Mouse (Mus musculus): ENCODE measurements around the gene Tbc1d30. TPM values are rescaled to one million over a fixed set of nuclear protein-coding genes. Genes with fewer than 3 reads are reported as not detected.

Gene Tbc1d30
- polyA plus RNA-seq, 1 experiment from 2014 or later: 12.5 TPM

DNA sequence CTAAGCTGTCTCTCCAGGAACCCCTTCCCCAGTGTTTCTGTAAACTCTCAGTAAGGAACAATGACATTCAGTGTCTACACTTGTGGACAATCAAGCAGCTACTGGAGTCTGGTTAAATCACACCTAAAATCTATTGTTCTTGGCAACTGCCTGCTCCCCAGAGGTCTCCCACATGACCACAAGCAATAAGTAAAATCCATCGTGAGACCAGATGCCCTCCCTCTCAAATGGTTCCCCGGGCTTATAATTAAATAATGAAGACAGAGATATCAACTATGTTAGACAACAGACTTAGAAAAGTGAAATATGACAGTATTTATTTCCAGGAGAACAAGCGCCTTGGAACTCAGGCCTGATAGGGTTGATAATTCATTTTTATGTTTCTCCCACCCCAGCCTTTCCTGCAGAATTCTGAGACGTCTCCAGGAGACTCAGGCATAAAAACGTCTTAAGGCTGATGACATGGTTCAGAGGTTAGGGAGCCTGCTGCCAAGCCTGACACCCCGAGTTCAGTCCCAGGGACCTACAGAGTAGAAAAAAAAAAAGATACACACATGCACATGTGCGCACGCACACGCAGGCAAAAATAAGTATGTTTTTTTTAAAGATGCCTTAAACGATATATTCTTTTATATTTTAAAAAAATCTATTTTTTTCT, 115.8 kb downstream of the Tbc1d30 start:
- Histone ChIP-seq H3K9ac (replicated peaks; ENCODE audit: low read depth, low read length) (no peak overlapping the region), H3K36me3 (ENCODE audit: control insufficient read depth, insufficient read depth) (no peaks in the 10 kb centered on the region), H3K4me3 (replicated peaks; ENCODE audit: low read length) (no peak overlapping the region), H3K4me2 (ENCODE audit: low read length) (no peak overlapping the region), H3K9me3 (ENCODE audit: control insufficient read depth, low read length) (no peaks in the 10 kb centered on the region), H3K27me3 (replicated peaks; ENCODE audit: control insufficient read depth, insufficient read depth, low read length) (no peaks in the 10 kb centered on the region), H3K4me1 (replicated peaks; ENCODE audit: control insufficient read depth, insufficient read depth, low read length) (no peaks in the 10 kb centered on the region), H3K27ac (ENCODE audit: low read length) (no peak overlapping the region)
- 87% methylated on average over 10 of the region's 10 CpGs for WGBS
- ATAC-seq: no peak

DNA sequence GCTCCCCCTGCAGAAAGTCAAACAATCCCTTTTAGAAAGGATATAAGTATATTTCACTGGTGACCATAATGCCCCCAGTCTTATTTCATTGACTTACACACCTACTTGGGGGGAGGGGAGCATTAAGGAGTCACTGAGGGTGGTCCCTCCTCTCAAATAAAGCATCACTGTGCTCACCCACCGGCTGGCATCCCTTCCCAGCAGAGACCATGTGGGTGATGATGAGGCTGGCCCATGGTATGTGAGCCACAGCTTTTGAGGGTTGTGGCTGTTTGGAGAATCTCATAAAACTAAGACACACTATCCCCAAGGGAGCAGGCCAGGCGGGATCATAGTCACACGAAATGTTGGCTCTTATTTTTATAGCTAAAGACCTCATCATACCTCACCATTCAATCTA, 116.6 kb downstream of the Tbc1d30 start:
- WGBS: 82% methylated on average over 3 of the region's 3 CpGs
- no peak overlapping the region for H3K4me2 ChIP-seq (ENCODE audit: low read length)
- H3K4me1 ChIP-seq (replicated peaks; ENCODE audit: control insufficient read depth, insufficient read depth, low read length): no peaks in the 10 kb centered on the region
- no peak overlapping the region for H3K27ac ChIP-seq (ENCODE audit: low read length)
- no peaks in the 10 kb centered on the region for H3K36me3 ChIP-seq (ENCODE audit: control insufficient read depth, insufficient read depth)
- no peak for ATAC-seq
- no peaks in the 10 kb centered on the region for H3K27me3 ChIP-seq (replicated peaks; ENCODE audit: control insufficient read depth, insufficient read depth, low read length)
- H3K9me3 ChIP-seq (ENCODE audit: control insufficient read depth, low read length): no peaks in the 10 kb centered on the region
- H3K9ac ChIP-seq (replicated peaks; ENCODE audit: low read depth, low read length): no peak overlapping the region
- no peak overlapping the region for H3K4me3 ChIP-seq (replicated peaks; ENCODE audit: low read length)

DNA sequence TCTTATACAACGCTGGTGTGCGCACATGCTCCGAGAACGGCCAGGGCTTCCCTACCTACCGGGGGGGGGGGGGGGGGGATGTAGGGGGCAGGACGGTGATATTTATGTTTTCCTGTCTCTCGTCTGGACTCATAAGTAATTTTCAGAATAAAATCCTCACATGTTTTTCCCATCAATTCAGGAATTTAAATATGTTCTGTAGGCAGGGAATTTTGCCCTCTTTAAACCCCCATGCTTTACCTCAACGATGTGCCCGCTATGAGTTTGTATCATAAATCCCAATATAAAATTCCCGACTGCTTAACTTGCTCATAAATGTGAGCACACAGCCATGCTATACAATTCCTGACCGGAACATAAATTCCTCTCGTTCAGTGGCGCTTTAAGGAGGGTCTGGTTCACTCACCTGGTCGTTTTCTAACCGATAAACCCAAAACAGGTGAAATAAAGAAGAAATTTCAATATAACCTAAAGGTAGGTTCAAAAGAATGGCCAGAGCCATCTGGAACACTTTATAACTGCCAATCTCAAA, 122.6 kb downstream of the Tbc1d30 start:
- Histone ChIP-seq H3K27me3 (replicated peaks; ENCODE audit: control insufficient read depth, insufficient read depth, low read length) (no peaks in the 10 kb centered on the region), H3K9ac (replicated peaks; ENCODE audit: low read depth, low read length) (no peak overlapping the region), H3K27ac (ENCODE audit: low read length) (no peak overlapping the region), H3K36me3 (ENCODE audit: control insufficient read depth, insufficient read depth) (no peaks in the 10 kb centered on the region), H3K4me1 (replicated peaks; ENCODE audit: control insufficient read depth, insufficient read depth, low read length) (no peaks in the 10 kb centered on the region), H3K9me3 (ENCODE audit: control insufficient read depth, low read length) (no peaks in the 10 kb centered on the region), H3K4me2 (ENCODE audit: low read length) (no peak overlapping the region), H3K4me3 (replicated peaks; ENCODE audit: low read length) (no peak overlapping the region)
- no peak for ATAC-seq
- whole genome bisulfite sequencing: 91% methylated on average over 15 of the region's 15 CpGs

DNA sequence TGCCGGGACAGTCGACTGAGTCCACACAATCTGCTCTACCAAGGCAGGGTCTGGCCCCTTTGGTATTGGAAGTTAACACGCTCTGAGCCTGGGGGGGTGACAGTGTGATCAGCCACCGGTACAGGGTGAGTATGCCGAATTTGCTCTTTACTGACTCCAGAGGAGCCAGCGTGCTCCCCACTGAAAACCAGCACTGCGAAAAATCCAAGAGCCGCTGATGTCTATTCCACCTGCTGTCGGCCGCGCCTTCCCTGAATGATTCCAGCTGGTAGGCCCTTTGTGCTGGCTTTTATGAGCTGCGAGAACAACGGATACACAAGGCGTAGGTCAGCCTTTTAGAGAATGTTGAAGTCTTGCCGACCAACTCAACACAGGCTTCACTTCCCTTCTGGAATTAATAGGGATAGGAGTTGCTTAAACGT, 123.1 kb downstream of the Tbc1d30 start:
- Histone ChIP-seq H3K4me1 (replicated peaks; ENCODE audit: control insufficient read depth, insufficient read depth, low read length) (no peaks in the 10 kb centered on the region), H3K9ac (replicated peaks; ENCODE audit: low read depth, low read length) (no peak overlapping the region), H3K27ac (ENCODE audit: low read length) (no peak overlapping the region), H3K4me2 (ENCODE audit: low read length) (no peak overlapping the region), H3K27me3 (replicated peaks; ENCODE audit: control insufficient read depth, insufficient read depth, low read length) (no peaks in the 10 kb centered on the region), H3K9me3 (ENCODE audit: control insufficient read depth, low read length) (no peaks in the 10 kb centered on the region), H3K36me3 (ENCODE audit: control insufficient read depth, insufficient read depth) (no peaks in the 10 kb centered on the region), H3K4me3 (replicated peaks; ENCODE audit: low read length) (no peak overlapping the region)
- ATAC-seq: no peak
- 62% methylated on average over 16 of the region's 16 CpGs for WGBS

DNA sequence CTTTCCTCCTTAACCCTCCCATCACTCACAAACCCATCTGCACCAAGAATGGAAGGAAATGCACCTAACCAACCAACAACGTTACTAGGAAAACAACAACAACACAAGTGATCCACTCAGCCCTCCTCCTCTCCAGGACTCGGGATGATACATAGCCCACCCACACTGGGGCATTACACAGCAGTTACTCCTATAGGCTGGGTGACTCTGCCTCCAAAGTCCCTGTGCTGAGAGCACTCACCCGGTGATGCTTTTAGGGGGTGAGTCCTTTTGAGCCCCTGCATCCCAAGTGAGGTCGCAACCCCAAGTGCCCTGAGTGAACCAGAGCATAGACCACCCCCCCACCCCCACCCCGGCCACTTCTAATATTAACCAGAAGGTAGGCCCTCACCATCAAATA, 123.7 kb downstream of the Tbc1d30 start:
- no peak for ATAC-seq
- no peaks in the 10 kb centered on the region for H3K27me3 ChIP-seq (replicated peaks; ENCODE audit: control insufficient read depth, insufficient read depth, low read length)
- 90% methylated on average over 5 of the region's 5 CpGs for WGBS

DNA sequence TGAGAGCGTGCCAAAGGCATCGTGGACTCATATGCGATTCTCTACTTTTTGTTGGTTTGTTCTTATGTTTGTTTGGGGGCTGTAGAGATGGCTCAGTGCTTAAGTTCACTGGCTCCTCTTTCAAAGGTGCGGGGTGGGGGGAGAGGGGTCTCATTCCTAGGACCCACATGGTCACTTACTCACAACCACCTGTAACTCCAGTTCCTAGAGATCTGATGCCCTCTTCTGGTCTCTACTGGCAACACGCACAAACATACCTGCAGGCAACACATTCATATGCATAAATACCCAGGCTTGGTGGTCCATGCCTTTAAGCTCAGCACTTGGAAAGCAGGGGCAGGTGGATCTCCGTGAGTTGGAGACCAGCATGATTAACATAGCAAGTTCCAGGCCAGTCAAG, 125.4 kb downstream of the Tbc1d30 start:
- ATAC-seq: no peak
- Histone ChIP-seq H3K9ac (replicated peaks; ENCODE audit: low read depth, low read length) (no peak overlapping the region), H3K4me1 (replicated peaks; ENCODE audit: control insufficient read depth, insufficient read depth, low read length) (no peaks in the 10 kb centered on the region), H3K27me3 (replicated peaks; ENCODE audit: control insufficient read depth, insufficient read depth, low read length) (no peaks in the 10 kb centered on the region), H3K9me3 (ENCODE audit: control insufficient read depth, low read length) (peaks cover 1% of the 10 kb centered on the region), H3K36me3 (ENCODE audit: control insufficient read depth, insufficient read depth) (no peaks in the 10 kb centered on the region), H3K4me3 (replicated peaks; ENCODE audit: low read length) (no peak overlapping the region), H3K27ac (ENCODE audit: low read length) (no peak overlapping the region), H3K4me2 (ENCODE audit: low read length) (no peak overlapping the region)
- WGBS: 79% methylated on average over 6 of the region's 6 CpGs

More for the DNA sequence above, 123.7 kb downstream of the Tbc1d30 start:
- Histone ChIP-seq H3K9me3 (ENCODE audit: control insufficient read depth, low read length) (no peaks in the 10 kb centered on the region), H3K4me2 (ENCODE audit: low read length) (no peak overlapping the region), H3K4me1 (replicated peaks; ENCODE audit: control insufficient read depth, insufficient read depth, low read length) (no peaks in the 10 kb centered on the region), H3K4me3 (replicated peaks; ENCODE audit: low read length) (no peak overlapping the region), H3K27ac (ENCODE audit: low read length) (no peak overlapping the region), H3K36me3 (ENCODE audit: control insufficient read depth, insufficient read depth) (no peaks in the 10 kb centered on the region), H3K9ac (replicated peaks; ENCODE audit: low read depth, low read length) (no peak overlapping the region)

DNA sequence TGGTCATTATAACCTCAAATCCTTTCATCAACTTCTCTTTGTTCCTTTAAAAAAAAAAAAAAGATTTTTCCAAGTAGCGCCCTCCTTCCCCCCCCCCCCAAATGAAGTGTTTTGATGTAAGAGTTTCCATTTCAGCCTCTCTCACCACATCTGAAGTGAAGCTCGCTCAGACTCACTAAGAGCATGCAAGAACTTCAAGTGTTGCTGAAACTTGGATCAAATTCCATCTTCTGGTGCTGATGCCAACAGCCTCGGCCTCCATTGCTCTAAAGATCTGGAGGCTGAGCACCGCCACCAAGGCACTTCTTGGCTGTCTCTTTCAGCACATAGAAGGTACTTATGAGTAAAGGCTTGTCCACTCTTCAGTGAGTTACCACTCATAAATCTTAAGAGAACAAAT, 128.2 kb downstream of the Tbc1d30 start:
- no peak overlapping the region for H3K9ac ChIP-seq (replicated peaks; ENCODE audit: low read depth, low read length)
- no peak overlapping the region for H3K27ac ChIP-seq (ENCODE audit: low read length)
- no peaks in the 10 kb centered on the region for H3K27me3 ChIP-seq (replicated peaks; ENCODE audit: control insufficient read depth, insufficient read depth, low read length)
- H3K36me3 ChIP-seq (ENCODE audit: control insufficient read depth, insufficient read depth): no peaks in the 10 kb centered on the region
- WGBS: 79% methylated on average over 4 of the region's 4 CpGs
- H3K4me1 ChIP-seq (replicated peaks; ENCODE audit: control insufficient read depth, insufficient read depth, low read length): no peaks in the 10 kb centered on the region
- no peak overlapping the region for H3K4me3 ChIP-seq (replicated peaks; ENCODE audit: low read length)
- ATAC-seq: no peak
- H3K4me2 ChIP-seq (ENCODE audit: low read length): no peak overlapping the region
- H3K9me3 ChIP-seq (ENCODE audit: control insufficient read depth, low read length): peaks cover 4% of the 10 kb centered on the region

DNA sequence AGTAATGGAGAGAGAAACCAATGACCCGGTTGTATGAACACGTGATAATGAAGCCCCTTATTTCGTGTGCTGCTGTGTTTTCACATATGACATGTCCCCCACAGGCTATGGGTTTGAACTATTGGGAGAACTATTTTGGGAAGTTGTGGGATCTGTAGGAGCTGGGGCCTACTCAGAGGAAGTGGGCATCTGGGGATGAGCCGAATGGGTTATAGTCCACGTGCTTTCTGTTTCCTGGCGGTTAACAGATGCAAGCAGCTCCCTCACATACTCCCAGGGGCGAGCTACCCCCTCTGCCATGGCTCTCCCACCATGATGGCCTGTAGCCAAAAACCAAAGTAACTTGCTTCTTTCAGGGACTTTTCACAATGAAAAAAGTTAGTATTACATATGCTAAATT, 132.5 kb downstream of the Tbc1d30 start:
- no peaks in the 10 kb centered on the region for H3K36me3 ChIP-seq (ENCODE audit: control insufficient read depth, insufficient read depth)
- H3K27ac ChIP-seq (ENCODE audit: low read length): no peak overlapping the region
- no peak overlapping the region for H3K4me3 ChIP-seq (replicated peaks; ENCODE audit: low read length)
- H3K27me3 ChIP-seq (replicated peaks; ENCODE audit: control insufficient read depth, insufficient read depth, low read length): 0 out of 2 replicates have a peak, but pooled peaks cover 3% of the 10 kb centered on the region
- no peak overlapping the region for H3K9ac ChIP-seq (replicated peaks; ENCODE audit: low read depth, low read length)
- H3K4me2 ChIP-seq (ENCODE audit: low read length): no peak overlapping the region
- H3K9me3 ChIP-seq (ENCODE audit: control insufficient read depth, low read length): peaks cover 4% of the 10 kb centered on the region
- 89% methylated on average over 7 of the region's 7 CpGs for WGBS
- ATAC-seq: no peak
- no peaks in the 10 kb centered on the region for H3K4me1 ChIP-seq (replicated peaks; ENCODE audit: control insufficient read depth, insufficient read depth, low read length)

DNA sequence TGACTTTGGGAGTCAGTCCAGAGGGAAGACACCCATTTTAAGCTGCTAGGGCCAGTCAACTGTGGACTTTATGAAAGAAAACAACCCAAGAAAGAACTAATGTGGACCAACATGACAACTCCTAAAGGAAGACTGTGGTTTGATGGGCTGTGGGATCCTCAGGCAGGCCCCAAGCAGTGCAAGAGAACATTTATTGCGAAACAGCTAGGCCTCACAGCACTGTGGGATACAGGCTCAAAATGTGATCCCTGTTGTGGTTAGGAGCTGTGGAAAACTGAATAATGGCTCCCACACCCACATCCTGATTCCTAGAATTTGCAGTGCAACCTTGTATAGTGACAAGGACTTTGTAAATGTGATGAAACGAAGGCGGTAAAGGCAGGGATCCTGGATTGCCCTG, 134.3 kb downstream of the Tbc1d30 start:
- Histone ChIP-seq H3K36me3 (ENCODE audit: control insufficient read depth, insufficient read depth) (no peaks in the 10 kb centered on the region), H3K4me1 (replicated peaks; ENCODE audit: control insufficient read depth, insufficient read depth, low read length) (no peaks in the 10 kb centered on the region), H3K27me3 (replicated peaks; ENCODE audit: control insufficient read depth, insufficient read depth, low read length) (0 out of 2 replicates have a peak, but pooled peaks cover 3% of the 10 kb centered on the region), H3K9me3 (ENCODE audit: control insufficient read depth, low read length) (peaks cover 4% of the 10 kb centered on the region), H3K4me3 (replicated peaks; ENCODE audit: low read length) (no peak overlapping the region), H3K4me2 (ENCODE audit: low read length) (no peak overlapping the region), H3K9ac (replicated peaks; ENCODE audit: low read depth, low read length) (no peak overlapping the region), H3K27ac (ENCODE audit: low read length) (no peak overlapping the region)
- ATAC-seq: no peak
- 86% methylated on average over 3 of the region's 3 CpGs for WGBS
